Comparison of ENCODE assay signal across 11 mouse cellular contexts in genomic region chr5:129518180-129518579, GRCm38 (mm10). TPM values are rescaled to one million over a fixed set of nuclear protein-coding genes. Genes with fewer than 3 reads are reported as not detected.
A peak's percentile ranks its signal among the peaks of the same experiment; 100 is the strongest.
DNase-seq lines count a peak whose midpoint lies in the region; ATAC-seq and TF ChIP-seq lines count a peak whose summit lies in the region.
"Had no signal": no experiment of that assay in that cellular context is flagged by ENCODE, and none has a peak within 500 bp of the region (broad histone marks: within the 10 kb centered on the region; RNA-seq: fewer than 3 reads in every experiment).

No protein-coding gene starts in this region.

- peaks cover 16% of the 10 kb centered on the region for H3K36me3 ChIP-seq in forebrain, embryonic 11.5 days (ENCODE audit: control insufficient read depth, insufficient read depth, low read length)

- ATAC-seq in forebrain, embryonic 11.5 days (replicated peaks; ENCODE audit: low FRiP score) = no peak
- no peak for ATAC-seq in activated CD4-positive, CD25-positive, alpha-beta regulatory T cell, adult 4 months
- ATAC-seq: intestine, embryonic 15.5 days had no signal

- WGBS in forebrain, embryonic 11.5 days = 89% methylated on average over 4 of the region's 4 CpGs

- peaks cover 10% of the 10 kb centered on the region; the same call in 1 of the 2 replicates for H3K4me1 ChIP-seq in embryonic fibroblast, embryonic 13.5 days (ENCODE audit: control insufficient read depth, insufficient read depth, low read length)
- H3K4me1 ChIP-seq in forebrain, embryonic 11.5 days (replicated peaks; ENCODE audit: control insufficient read depth, insufficient read depth, low read length) = no peaks in the 10 kb centered on the region
- H3K4me1 ChIP-seq: intestine, embryonic 15.5 days had no signal

- H3K27ac ChIP-seq in embryonic fibroblast, embryonic 13.5 days (ENCODE audit: insufficient read depth, low read length) = peak overlapping the region; percentile 80
- no peak overlapping the region for H3K27ac ChIP-seq in forebrain, embryonic 11.5 days (ENCODE audit: low read depth, low read length)
- H3K27ac ChIP-seq: intestine, embryonic 15.5 days; limb, embryonic 15.5 days had no signal

- H3K9me3 ChIP-seq in forebrain, embryonic 11.5 days (ENCODE audit: control insufficient read depth, low read length) = no peaks in the 10 kb centered on the region
- H3K9me3 ChIP-seq: intestine, embryonic 15.5 days; limb, embryonic 15.5 days had no signal

- no peak overlapping the region for H3K9ac ChIP-seq in forebrain, embryonic 11.5 days (ENCODE audit: low read length)
- H3K9ac ChIP-seq: intestine, embryonic 15.5 days; limb, embryonic 15.5 days had no signal

- H3K4me3 ChIP-seq in embryonic fibroblast, embryonic 13.5 days (ENCODE audit: insufficient read depth, low read length) = no peak overlapping the region
- H3K4me3 ChIP-seq in forebrain, embryonic 11.5 days (ENCODE audit: low read depth, low read length) = no peak overlapping the region
- H3K4me3 ChIP-seq: intestine, embryonic 15.5 days; limb, embryonic 15.5 days had no signal

- no peak for TF ChIP-seq CTCF in embryonic fibroblast, embryonic 13.5 days (IDR thresholded peaks at IDR 0.05; ENCODE audit: borderline replicate concordance, insufficient read depth, low read length)

- DNase-seq in heart, postnatal 4 days = peak; percentile 43
- no peak for DNase-seq in heart, adult 8-10 months (ENCODE audit: low spot score)
- DNase-seq in 3T3-L1 (ENCODE audit: low read depth, low spot score) = peak; percentile 98
- peak; percentile 84 for DNase-seq in adrenal gland, adult 8-10 months
- no peak for DNase-seq in embryo, embryonic 11 days
- DNase-seq in forebrain, embryonic 11.5 days (ENCODE audit: low spot score) = no peak
- DNase-seq: gastrocnemius, postnatal 25 days had no signal

- no peak overlapping the region for H3K4me2 ChIP-seq in forebrain, embryonic 11.5 days (ENCODE audit: low read depth, low read length, severe bottlenecking)
- H3K4me2 ChIP-seq: intestine, embryonic 15.5 days; limb, embryonic 15.5 days had no signal

- no peak for TF ChIP-seq POLR2A in embryonic fibroblast, embryonic 13.5 days (IDR thresholded peaks at IDR 0.05; ENCODE audit: low read depth, low read length)

- H3K27me3 ChIP-seq in forebrain, embryonic 11.5 days (ENCODE audit: control insufficient read depth, insufficient read depth, low read length) = no peaks in the 10 kb centered on the region
- H3K27me3 ChIP-seq: intestine, embryonic 15.5 days; limb, embryonic 15.5 days had no signal

RNA-seq across cellular contexts. Expression of gene Sfswap, which starts 17.2 kb away (rescaled TPM):
- 10 to 100 TPM; 55.4 to 56.2 TPM for total RNA-seq in heart, postnatal 4 days (2021)
- total RNA-seq in heart, adult 8-10 months (2022) = 10 to 100 TPM; 21.3 to 34.4 (median 25.8) TPM
- total RNA-seq in adrenal gland, adult 8-10 months (2022) = 100 to 1,000 TPM in 1 of 4 experiments, 10 to 100 TPM in 3; 46.9 to 101 (median 65.6) TPM
- polyA plus RNA-seq in embryonic fibroblast, embryonic 13.5 days (2011; ENCODE audit: insufficient read length, low read depth, missing spikeins) = 65.4 and 76.7 TPM in 2 replicates
- polyA plus RNA-seq in forebrain, embryonic 11.5 days (2014; fragmentation: Nextera tagmentation; extraction: Ambion mirVana) = 61.6 and 62.9 TPM in 2 replicates
- 10 to 100 TPM; 26.1 to 26.5 TPM for polyA plus RNA-seq in activated CD4-positive, CD25-positive, alpha-beta regulatory T cell, adult 4 months (2017; shearing (Covaris generic))

Comparison
In these comparisons a context has a peak if more than half of its experiments do, and no peak if none do; other contexts are left out.
1. DNase-seq: peak in heart, postnatal 4 days (single experiment), 3T3-L1 (single experiment) and adrenal gland, adult 8-10 months (single experiment); none in heart, adult 8-10 months (single experiment), embryo, embryonic 11 days (single experiment) and forebrain, embryonic 11.5 days (single experiment).